Mouse (Mus musculus) hindbrain, postnatal 0 days (tissue): ENCODE results near the gene Fads1. TPM values are rescaled to one million over a fixed set of nuclear protein-coding genes. Genes with fewer than 3 reads are reported as not detected.

ENCODE experiments used
- ATAC-seq: fragments of 200-750 bp; cut with Nextera tagmentation; 2 replicates; pipeline ENCODE4 v1.8.0; 2017; ENCODE audit warnings: mild to moderate bottlenecking, moderate TSS enrichment, moderate library complexity
- DNase-seq: peaks from one replicate; pipeline ENCODE4 v3.0.0-alpha.2; 2015; ENCODE audit warnings: low spot score
- H3K27ac ChIP-seq: fragments of 300-500 bp; sonication (generic); 2 replicates; pipeline ENCODE4 v1.5.1; 2014; ENCODE audit warnings: mild to moderate bottlenecking
- H3K27me3 ChIP-seq: fragments of 300-500 bp; sonication (generic); 2 replicates; pipeline ENCODE4 v1.6.1; 2014; ENCODE audit warnings: low read length, mixed read lengths; ENCODE audit not compliant: insufficient read depth
- H3K36me3 ChIP-seq: fragments of 300-500 bp; sonication (generic); 2 replicates; pipeline ENCODE4 v1.6.1; 2014; ENCODE audit warnings: low read length, mixed read lengths; ENCODE audit not compliant: insufficient read depth
- H3K4me1 ChIP-seq: fragments of 300-500 bp; sonication (generic); 2 replicates; pipeline ENCODE4 v1.6.1; 2014; ENCODE audit warnings: antibody characterized with exemption, low read length, mixed read lengths; ENCODE audit not compliant: insufficient read depth
- H3K4me2 ChIP-seq: fragments of 300-500 bp; sonication (generic); 2 replicates; pipeline ENCODE4 v1.6.1; 2014; ENCODE audit warnings: low read depth, mild to moderate bottlenecking, low read length, moderate library complexity, mixed read lengths
- H3K4me3 ChIP-seq: fragments of 300-500 bp; sonication (generic); 2 replicates; pipeline ENCODE4 v1.5.1; 2014; ENCODE audit warnings: low read length
- H3K9ac ChIP-seq: fragments of 300-500 bp; sonication (generic); replicated peaks from 2 replicates; pipeline ENCODE4 v1.6.1; 2014; ENCODE audit warnings: mild to moderate bottlenecking, low read length, moderate library complexity, mixed read lengths
- H3K9me3 ChIP-seq: fragments of 300-500 bp; sonication (generic); 2 replicates; pipeline ENCODE4 v1.6.1; 2016; ENCODE audit warnings: low read length, mixed read lengths
- CTCF ChIP-seq: IDR thresholded peaks from 2 replicates; pipeline ENCODE4 v1.5.1; 2016; ENCODE audit warnings: antibody characterized with exemption, control low read depth, low read depth
- WGBS: fragments of 180-500 bp; shearing (Covaris S2); extraction: QIAGEN DNeasy Blood & Tissue Kit; methylation state at CpG from one replicate; pipeline ENCODE4 v1.1.7; 2014; 5-methylcytosine and 5-hydroxymethylcytosine counted together
- microRNA-seq, 2 experiments: library from miRNA; unstranded; fragments of <30 nt; microRNA quantifications; one replicate each; pipeline ENCODE4; 2016
- polyA plus RNA-seq: library from polyadenylated mRNA; unstranded; fragments of >200 nt; fragmentation: Nextera tagmentation; extraction: Ambion mirVana; gene quantifications from 2 replicates; pipeline ENCODE4 v1.2.1, GENCODE M21; 2015
- total RNA-seq: library from RNA; depleted of rRNA; stranded (reverse); fragments of >200 nt; gene quantifications from 2 replicates; pipeline ENCODE4 v1.2.3, GENCODE M21; 2014; rRNA removed

The Fads1 gene
- total and polyA plus RNA-seq, 2 experiments from 2014 or later, result 148 to 198 TPM

GRCm38 (mm10) chr19:10239975-10240653 lies 57.4 kb downstream of the Fads1 start:
- Histone ChIP-seq H3K9me3 (no peaks in the 10 kb centered on the region), H3K9ac (peak overlapping the region; percentile 43), H3K27me3 (no peaks in the 10 kb centered on the region), H3K36me3 (no peaks in the 10 kb centered on the region), H3K4me1 (0 out of 2 replicates have a peak, but pooled peaks cover 5% of the 10 kb centered on the region), H3K4me3 (peak overlapping the region; percentile 38), H3K27ac (no peak overlapping the region), H3K4me2 (peak overlapping the region; percentile 69)
- no peak for ATAC-seq
- WGBS, result 7% methylated on average over 26 of the region's 26 CpGs
- TF ChIP-seq CTCF, result no peak
- DNase-seq, result no peak

- WGBS, result 10% methylated on average over 43 of the region's 43 CpGs
Measured at GRCm38 (mm10) chr19:10240654-10241305, 58.1 kb downstream of the Fads1 start, which contains the start of gene Myrf. Gene Myrf, minus strand, starts transcription at chr19:10240748.

GRCm38 (mm10) chr19:10242916-10243315 lies 60.2 kb downstream of the Fads1 start:
- no peak for TF ChIP-seq CTCF
- Histone ChIP-seq H3K9me3 (no peaks in the 10 kb centered on the region), H3K27me3 (no peaks in the 10 kb centered on the region), H3K36me3 (no peaks in the 10 kb centered on the region), H3K4me2 (no peak overlapping the region), H3K4me1 (0 out of 2 replicates have a peak, but pooled peaks cover 5% of the 10 kb centered on the region), H3K9ac (no peak overlapping the region), H3K27ac (no peak overlapping the region), H3K4me3 (no peak overlapping the region)
- ATAC-seq (no peak), DNase-seq (no peak)
- WGBS, result 8% methylated on average over 8 of the region's 8 CpGs

More at GRCm38 (mm10) chr19:10240654-10241305, 58.1 kb downstream of the Fads1 start, which contains the start of gene Myrf:
- Histone ChIP-seq H3K27me3 (no peaks in the 10 kb centered on the region), H3K27ac (no peak within 1 kb of the TSS), H3K4me3 (peak within 1 kb of the TSS; percentile 38), H3K4me2 (peak within 1 kb of the TSS; percentile 69), H3K9ac (peak within 1 kb of the TSS; percentile 43), H3K36me3 (no peaks in the 10 kb centered on the region), H3K9me3 (no peaks in the 10 kb centered on the region), H3K4me1 (0 out of 2 replicates have a peak, but pooled peaks cover 5% of the 10 kb centered on the region)
- ATAC-seq (peak; percentile 80), DNase-seq (peak; percentile 82)
- peak; percentile 73 for TF ChIP-seq CTCF

- no peaks in the 10 kb centered on the region for H3K36me3 ChIP-seq
- DNase-seq, result peak; percentile 55
- WGBS, result 29% methylated on average over 3 of the region's 3 CpGs
Measured at GRCm38 (mm10) chr19:10244183-10244582, 61.5 kb downstream of the Fads1 start.

More at GRCm38 (mm10) chr19:10244183-10244582, 61.5 kb downstream of the Fads1 start:
- Histone ChIP-seq H3K4me2 (no peak overlapping the region), H3K9ac (no peak overlapping the region), H3K27me3 (no peaks in the 10 kb centered on the region), H3K27ac (no peak overlapping the region), H3K4me1 (0 out of 2 replicates have a peak, but pooled peaks cover 5% of the 10 kb centered on the region), H3K9me3 (no peaks in the 10 kb centered on the region), H3K4me3 (no peak overlapping the region)
- no peak for ATAC-seq
- TF ChIP-seq CTCF, result peak; percentile 61

Small RNA genes lying within 50 kb of the gene (microRNA-seq; reads per million reads assigned to microRNA genes)
- 0.88 to 2.1 reads per million in 2 experiments for gene Mir6993

Other genes starting within 250 kb of the Fads1 start
- gene Fth1, start 202.3 kb upstream of the Fads1 start, total RNA-seq, result 301 and 443 TPM in 2 replicates
- gene Fth1, start 202.3 kb upstream of the Fads1 start, polyA plus RNA-seq, result 2,616 and 2,786 TPM in 2 replicates
- 0.86 and 1.5 TPM in 2 replicates for gene Best1, start 181.3 kb upstream of the Fads1 start, total RNA-seq
- gene Best1, start 181.3 kb upstream of the Fads1 start, polyA plus RNA-seq, result 2.6 and 3.0 TPM in 2 replicates
- 19.7 and 23.0 TPM in 2 replicates for gene Rab3il1, start 181.2 kb upstream of the Fads1 start, total RNA-seq
- 20.1 and 22.2 TPM in 2 replicates for gene Rab3il1, start 181.2 kb upstream of the Fads1 start, polyA plus RNA-seq
- gene Fads3, start 141.3 kb upstream of the Fads1 start, total RNA-seq, result 52.5 and 59.0 TPM in 2 replicates
- 35.1 and 37.4 TPM in 2 replicates for gene Fads3, start 141.3 kb upstream of the Fads1 start, polyA plus RNA-seq
- 318 and 330 TPM in 2 replicates for gene Fads2, start 81.1 kb upstream of the Fads1 start, total RNA-seq
- 260 and 272 TPM in 2 replicates for gene Fads2, start 81.1 kb upstream of the Fads1 start, polyA plus RNA-seq
- gene Tmem258, start 21.1 kb downstream of the Fads1 start, total RNA-seq, result 73.3 and 98.1 TPM in 2 replicates
- 312 and 324 TPM in 2 replicates for gene Tmem258, start 21.1 kb downstream of the Fads1 start, polyA plus RNA-seq
- 26.5 and 30.5 TPM in 2 replicates for gene Fen1, start 21.3 kb downstream of the Fads1 start, total RNA-seq
- 28.4 and 30.2 TPM in 2 replicates for gene Fen1, start 21.3 kb downstream of the Fads1 start, polyA plus RNA-seq
- gene Myrf, start 57.9 kb downstream of the Fads1 start, total RNA-seq, result 5.1 and 5.9 TPM in 2 replicates
- gene Myrf, start 57.9 kb downstream of the Fads1 start, polyA plus RNA-seq, result 1.7 and 2.0 TPM in 2 replicates
- 33.7 and 35.0 TPM in 2 replicates for gene Dagla, start 122.0 kb downstream of the Fads1 start, total RNA-seq
- 9.0 and 10.9 TPM in 2 replicates for gene Dagla, start 122.0 kb downstream of the Fads1 start, polyA plus RNA-seq
- gene Syt7, start 206.2 kb downstream of the Fads1 start, total RNA-seq, result 93.4 and 114 TPM in 2 replicates
- gene Syt7, start 206.2 kb downstream of the Fads1 start, polyA plus RNA-seq, result 11.9 and 17.4 TPM in 2 replicates